ENCODE assay signal across 16 mouse cellular contexts in genomic region chr9:102546256-102547027, GRCm38 (mm10). TPM values are rescaled to one million over a fixed set of nuclear protein-coding genes. Genes with fewer than 3 reads are reported as not detected.
A peak's percentile ranks its signal among the peaks of the same experiment; 100 is the strongest.
DNase-seq lines count a peak whose midpoint lies in the region; ATAC-seq lines count a peak whose summit lies in the region.
"Had no signal": no experiment of that assay in that cellular context is flagged by ENCODE, and none has a peak within 500 bp of the region (broad histone marks: within the 10 kb centered on the region; RNA-seq: fewer than 3 reads in every experiment).

No protein-coding gene starts in this region.

- peak; percentile 64 for DNase-seq in forebrain, embryonic 14.5 days (ENCODE audit: low spot score)
- no peak for DNase-seq in midbrain, embryonic 10.5 days (ENCODE audit: low spot score)
- no peak for DNase-seq in lung, postnatal 25 days (ENCODE audit: low spot score)
- DNase-seq: adrenal gland, postnatal 10 days; cerebellum, postnatal 14 days; kidney, adult 9 months; left cerebral cortex, postnatal 4 days; thymus, postnatal 4 days had no signal

- peaks cover 21% of the 10 kb centered on the region for H3K27me3 ChIP-seq in hindbrain, embryonic 13.5 days
- peaks cover 5% of the 10 kb centered on the region for H3K27me3 ChIP-seq in hindbrain, embryonic 12.5 days
- H3K27me3 ChIP-seq in forebrain, embryonic 14.5 days (replicated peaks; ENCODE audit: control insufficient read depth, insufficient read depth, low read length): 0 out of 2 replicates have a peak, but pooled peaks cover 14% of the 10 kb centered on the region
- H3K27me3 ChIP-seq in midbrain, embryonic 10.5 days (ENCODE audit: low read depth, poor library complexity, severe bottlenecking): peaks cover 72% of the 10 kb centered on the region
- no peaks in the 10 kb centered on the region for H3K27me3 ChIP-seq in neural tube, embryonic 14.5 days (ENCODE audit: control insufficient read depth, insufficient read depth, low read length)
- peaks cover 43% of the 10 kb centered on the region for H3K27me3 ChIP-seq in kidney, embryonic 15.5 days

- H3K36me3 ChIP-seq in hindbrain, embryonic 13.5 days: no peaks in the 10 kb centered on the region
- H3K36me3 ChIP-seq in hindbrain, embryonic 12.5 days: no peaks in the 10 kb centered on the region
- H3K36me3 ChIP-seq in forebrain, embryonic 14.5 days (ENCODE audit: control insufficient read depth, insufficient read depth, low read length): no peaks in the 10 kb centered on the region
- no peaks in the 10 kb centered on the region for H3K36me3 ChIP-seq in midbrain, embryonic 10.5 days
- H3K36me3 ChIP-seq in neural tube, embryonic 14.5 days (ENCODE audit: control insufficient read depth, insufficient read depth, low read length): no peaks in the 10 kb centered on the region
- no peaks in the 10 kb centered on the region for H3K36me3 ChIP-seq in kidney, embryonic 15.5 days
- H3K36me3 ChIP-seq: liver, embryonic 12.5 days had no signal

- H3K9me3 ChIP-seq in hindbrain, embryonic 13.5 days: no peaks in the 10 kb centered on the region
- H3K9me3 ChIP-seq in hindbrain, embryonic 12.5 days (replicated peaks): no peaks in the 10 kb centered on the region
- no peaks in the 10 kb centered on the region for H3K9me3 ChIP-seq in forebrain, embryonic 14.5 days (replicated peaks; ENCODE audit: control insufficient read depth, low read length)
- H3K9me3 ChIP-seq in midbrain, embryonic 10.5 days (replicated peaks): no peaks in the 10 kb centered on the region
- H3K9me3 ChIP-seq in neural tube, embryonic 14.5 days (ENCODE audit: control insufficient read depth, low read length): no peaks in the 10 kb centered on the region
- H3K9me3 ChIP-seq in kidney, embryonic 15.5 days (replicated peaks): no peaks in the 10 kb centered on the region
- H3K9me3 ChIP-seq: liver, embryonic 12.5 days had no signal

- no peak overlapping the region for H3K27ac ChIP-seq in hindbrain, embryonic 13.5 days
- no peak overlapping the region for H3K27ac ChIP-seq in hindbrain, embryonic 12.5 days
- H3K27ac ChIP-seq in forebrain, embryonic 14.5 days (ENCODE audit: low read depth, low read length): no peak overlapping the region
- no peak overlapping the region for H3K27ac ChIP-seq in midbrain, embryonic 10.5 days (replicated peaks)
- H3K27ac ChIP-seq in neural tube, embryonic 14.5 days (ENCODE audit: low read depth, low read length): no peak overlapping the region
- no peak overlapping the region for H3K27ac ChIP-seq in kidney, embryonic 15.5 days
- H3K27ac ChIP-seq: liver, embryonic 12.5 days; macrophage had no signal

- 59% methylated on average over 20 of the region's 20 CpGs for WGBS in hindbrain, embryonic 13.5 days
- 66% methylated on average over 20 of the region's 20 CpGs for WGBS in hindbrain, embryonic 12.5 days
- 20% methylated on average over 20 of the region's 20 CpGs for WGBS in forebrain, embryonic 14.5 days
- 56% methylated on average over 20 of the region's 20 CpGs for WGBS in midbrain, embryonic 10.5 days
- WGBS in neural tube, embryonic 14.5 days: 55% methylated on average over 20 of the region's 20 CpGs
- 49% methylated on average over 20 of the region's 20 CpGs for WGBS in kidney, embryonic 15.5 days

- H3K9ac ChIP-seq in hindbrain, embryonic 13.5 days: no peak overlapping the region
- no peak overlapping the region for H3K9ac ChIP-seq in hindbrain, embryonic 12.5 days
- H3K9ac ChIP-seq in forebrain, embryonic 14.5 days (ENCODE audit: low read length): no peak overlapping the region
- no peak overlapping the region for H3K9ac ChIP-seq in neural tube, embryonic 14.5 days (replicated peaks; ENCODE audit: low read depth, low read length)
- no peak overlapping the region for H3K9ac ChIP-seq in kidney, embryonic 15.5 days
- H3K9ac ChIP-seq: liver, embryonic 12.5 days; lung, embryonic 14.5 days had no signal

- H3K4me3 ChIP-seq in hindbrain, embryonic 13.5 days: no peak overlapping the region
- no peak overlapping the region for H3K4me3 ChIP-seq in hindbrain, embryonic 12.5 days
- no peak overlapping the region for H3K4me3 ChIP-seq in forebrain, embryonic 14.5 days (ENCODE audit: low read depth, low read length)
- peak overlapping the region; percentile 53 for H3K4me3 ChIP-seq in midbrain, embryonic 10.5 days
- no peak overlapping the region for H3K4me3 ChIP-seq in neural tube, embryonic 14.5 days (ENCODE audit: low read depth, low read length)
- H3K4me3 ChIP-seq in kidney, embryonic 15.5 days (replicated peaks): no peak overlapping the region
- H3K4me3 ChIP-seq: liver, embryonic 12.5 days had no signal

- H3K4me1 ChIP-seq in hindbrain, embryonic 13.5 days (replicated peaks): peaks cover 42% of the 10 kb centered on the region
- peaks cover 28% of the 10 kb centered on the region for H3K4me1 ChIP-seq in hindbrain, embryonic 12.5 days
- H3K4me1 ChIP-seq in forebrain, embryonic 14.5 days (ENCODE audit: control insufficient read depth, insufficient read depth, low read length): peaks cover 31% of the 10 kb centered on the region
- H3K4me1 ChIP-seq in midbrain, embryonic 10.5 days: peaks cover 50% of the 10 kb centered on the region
- peaks cover 23% of the 10 kb centered on the region for H3K4me1 ChIP-seq in neural tube, embryonic 14.5 days (ENCODE audit: control insufficient read depth, insufficient read depth, low read length)
- peaks cover 20% of the 10 kb centered on the region for H3K4me1 ChIP-seq in kidney, embryonic 15.5 days
- H3K4me1 ChIP-seq: liver, embryonic 12.5 days had no signal

- H3K4me2 ChIP-seq in hindbrain, embryonic 13.5 days: peak overlapping the region; percentile 72; the same call in 1 of the 2 replicates
- no peak overlapping the region; the same call in 1 of the 2 replicates for H3K4me2 ChIP-seq in hindbrain, embryonic 12.5 days (replicated peaks)
- H3K4me2 ChIP-seq in forebrain, embryonic 14.5 days (ENCODE audit: low read length): peak overlapping the region; percentile 56
- H3K4me2 ChIP-seq in neural tube, embryonic 14.5 days (ENCODE audit: low read depth, low read length): peak overlapping the region; percentile 73; the same call in 1 of the 2 replicates
- no peak overlapping the region; the same call in 1 of the 2 replicates for H3K4me2 ChIP-seq in kidney, embryonic 15.5 days
- H3K4me2 ChIP-seq: liver, embryonic 12.5 days had no signal

- ATAC-seq in hindbrain, embryonic 13.5 days (ENCODE audit: low FRiP score): no peak
- ATAC-seq in hindbrain, embryonic 12.5 days (ENCODE audit: low FRiP score): no peak
- no peak for ATAC-seq in forebrain, embryonic 14.5 days
- ATAC-seq in neural tube, embryonic 14.5 days (ENCODE audit: low read depth): no peak
- no peak for ATAC-seq in frontal cortex, adult (ENCODE audit: low TSS enrichment)
- no peak for ATAC-seq in kidney, embryonic 15.5 days (replicated peaks; ENCODE audit: low FRiP score)
- ATAC-seq: liver, embryonic 12.5 days had no signal

RNA-seq across cellular contexts. Expression of gene Ky, which starts 40.9 kb away (rescaled TPM):
- 0.29 and 0.36 TPM in 2 replicates for polyA plus RNA-seq in hindbrain, embryonic 13.5 days (2015; fragmentation: Nextera tagmentation; extraction: Ambion mirVana)
- 0.25 and 0.35 TPM in 2 replicates for polyA plus RNA-seq in hindbrain, embryonic 12.5 days (2016; fragmentation: Nextera tagmentation; extraction: Ambion mirVana)
- polyA plus RNA-seq in forebrain, embryonic 14.5 days (2014; fragmentation: Nextera tagmentation; extraction: Ambion mirVana): 0.30 and 0.31 TPM in 2 replicates
- 0.19 and 0.20 TPM in 2 replicates for polyA plus RNA-seq in midbrain, embryonic 10.5 days (2016; fragmentation: Nextera tagmentation; extraction: Ambion mirVana)
- 0.81 and 1.6 TPM in 2 replicates for polyA plus RNA-seq in neural tube, embryonic 14.5 days (2014; fragmentation: Nextera tagmentation; extraction: Ambion mirVana)
- polyA plus RNA-seq in kidney, embryonic 15.5 days (2015; fragmentation: Nextera tagmentation; extraction: Ambion mirVana): 0.27 and 0.41 TPM in 2 replicates
- polyA plus RNA-seq: liver, embryonic 12.5 days; macrophage had no signal

Comparison
In these comparisons a context has a peak if more than half of its experiments do, and no peak if none do; other contexts are left out.
1. H3K4me2 ChIP-seq: peak in hindbrain, embryonic 13.5 days (single experiment), forebrain, embryonic 14.5 days (single experiment) and neural tube, embryonic 14.5 days (single experiment); none in hindbrain, embryonic 12.5 days (single experiment) and kidney, embryonic 15.5 days (single experiment).